Mouse (Mus musculus) forebrain, embryonic 14.5 days (tissue): ENCODE results near the gene Fyco1. TPM values are rescaled to one million over a fixed set of nuclear protein-coding genes. Genes with fewer than 3 reads are reported as not detected.

ENCODE experiments used
- ATAC-seq: fragments of 200-750 bp; cut with Nextera tagmentation; 2 replicates; pipeline ENCODE4 v1.8.0; 2017; ENCODE audit warnings: mild to moderate bottlenecking, moderate library complexity
- DNase-seq: peaks from one replicate; pipeline ENCODE4 v3.0.0-alpha.2; 2015; ENCODE audit warnings: low spot score
- H3K27ac ChIP-seq: fragments of 300-500 bp; sonication (generic); 2 replicates; pipeline ENCODE4 v1.5.1; 2014; ENCODE audit warnings: low read depth, mild to moderate bottlenecking, control low read depth, low read length, moderate library complexity
- H3K27me3 ChIP-seq: fragments of 300-500 bp; sonication (generic); replicated peaks from 2 replicates; pipeline ENCODE4 v1.6.1; 2014; ENCODE audit warnings: low read length, control low read depth, mixed read lengths; ENCODE audit not compliant: control insufficient read depth, insufficient read depth
- H3K36me3 ChIP-seq: fragments of 300-500 bp; sonication (generic); 2 replicates; pipeline ENCODE4 v1.6.1; 2014; ENCODE audit warnings: low read length, control low read depth; ENCODE audit not compliant: control insufficient read depth, insufficient read depth
- H3K4me1 ChIP-seq: fragments of 300-500 bp; sonication (generic); 2 replicates; pipeline ENCODE4 v1.6.1; 2014; ENCODE audit warnings: antibody characterized with exemption, low read length, control low read depth; ENCODE audit not compliant: control insufficient read depth, insufficient read depth
- H3K4me2 ChIP-seq: fragments of 300-500 bp; sonication (generic); 2 replicates; pipeline ENCODE4 v1.6.1; 2014; ENCODE audit warnings: mild to moderate bottlenecking, control low read depth, low read length
- H3K4me3 ChIP-seq: fragments of 300-500 bp; sonication (generic); 2 replicates; pipeline ENCODE4 v1.5.1; 2014; ENCODE audit warnings: low read depth, low read length, control low read depth
- H3K9ac ChIP-seq: fragments of 300-500 bp; sonication (generic); 2 replicates; pipeline ENCODE4 v1.6.1; 2014; ENCODE audit warnings: mild to moderate bottlenecking, low read length, control low read depth, moderate library complexity
- H3K9me3 ChIP-seq: fragments of 300-500 bp; sonication (generic); replicated peaks from 2 replicates; pipeline ENCODE4 v1.6.1; 2016; ENCODE audit warnings: low read length, control low read depth, mixed read lengths; ENCODE audit not compliant: control insufficient read depth
- WGBS: fragments of 180-500 bp; shearing (Covaris S2); extraction: QIAGEN DNeasy Blood & Tissue Kit; methylation state at CpG from one replicate; pipeline ENCODE4 v1.1.7; 2014; 5-methylcytosine and 5-hydroxymethylcytosine counted together
- polyA plus RNA-seq: library from polyadenylated mRNA; unstranded; fragments of >200 nt; fragmentation: Nextera tagmentation; extraction: Ambion mirVana; gene quantifications from 2 replicates; pipeline ENCODE4 v1.2.1, GENCODE M21; 2014

Gene Fyco1
- polyA plus RNA-seq, 1 experiment from 2014 or later, result 5.2 TPM

GRCm38 (mm10) chr9:123766996-123767395, 84.7 kb downstream of the Fyco1 start:
- Histone ChIP-seq H3K4me1 (no peaks in the 10 kb centered on the region), H3K4me2 (no peak overlapping the region), H3K27me3 (no peaks in the 10 kb centered on the region), H3K36me3 (no peaks in the 10 kb centered on the region), H3K4me3 (no peak overlapping the region), H3K27ac (no peak overlapping the region), H3K9ac (no peak overlapping the region), H3K9me3 (no peaks in the 10 kb centered on the region)
- DNase-seq (no peak), ATAC-seq (no peak)
- WGBS, result 91% methylated on average over 3 of the region's 3 CpGs

- no peak for ATAC-seq
Measured at GRCm38 (mm10) chr9:123763771-123764170, 87.9 kb downstream of the Fyco1 start.

DNA sequence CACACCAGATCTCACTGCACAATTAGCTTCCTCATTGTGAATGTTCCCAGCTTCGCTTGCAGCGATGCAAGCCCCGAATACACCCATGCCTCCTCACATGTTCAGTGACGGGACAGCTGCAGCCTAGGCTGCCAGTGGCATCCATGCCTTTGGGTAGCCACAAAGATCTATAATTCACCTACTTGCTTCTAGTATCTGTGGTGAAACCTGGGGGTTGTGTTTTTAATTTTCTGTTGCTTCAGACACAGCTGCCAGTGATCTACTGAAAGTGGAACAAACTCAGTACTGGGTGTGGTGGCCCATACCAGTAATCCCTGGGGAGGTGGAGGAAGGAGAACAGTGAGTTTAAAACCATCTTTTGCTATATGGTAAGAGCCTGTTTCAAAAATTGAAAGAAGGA, 88.8 kb downstream of the Fyco1 start:
- Histone ChIP-seq H3K4me2 (no peak overlapping the region), H3K4me3 (no peak overlapping the region), H3K9ac (no peak overlapping the region), H3K36me3 (no peaks in the 10 kb centered on the region), H3K4me1 (no peaks in the 10 kb centered on the region), H3K27ac (no peak overlapping the region), H3K27me3 (no peaks in the 10 kb centered on the region), H3K9me3 (no peaks in the 10 kb centered on the region)
- no peak for DNase-seq
- 94% methylated on average over 4 of the region's 4 CpGs for WGBS
- ATAC-seq, result no peak

More at GRCm38 (mm10) chr9:123763771-123764170, 87.9 kb downstream of the Fyco1 start:
- DNase-seq, result no peak
- no peaks in the 10 kb centered on the region for H3K4me1 ChIP-seq
- no peaks in the 10 kb centered on the region for H3K27me3 ChIP-seq
- H3K9me3 ChIP-seq, result no peaks in the 10 kb centered on the region
- H3K27ac ChIP-seq, result no peak overlapping the region
- H3K4me2 ChIP-seq, result no peak overlapping the region
- no peak overlapping the region for H3K9ac ChIP-seq
- no peaks in the 10 kb centered on the region for H3K36me3 ChIP-seq
- H3K4me3 ChIP-seq, result no peak overlapping the region
- 87% methylated on average over 3 of the region's 3 CpGs for WGBS

DNA sequence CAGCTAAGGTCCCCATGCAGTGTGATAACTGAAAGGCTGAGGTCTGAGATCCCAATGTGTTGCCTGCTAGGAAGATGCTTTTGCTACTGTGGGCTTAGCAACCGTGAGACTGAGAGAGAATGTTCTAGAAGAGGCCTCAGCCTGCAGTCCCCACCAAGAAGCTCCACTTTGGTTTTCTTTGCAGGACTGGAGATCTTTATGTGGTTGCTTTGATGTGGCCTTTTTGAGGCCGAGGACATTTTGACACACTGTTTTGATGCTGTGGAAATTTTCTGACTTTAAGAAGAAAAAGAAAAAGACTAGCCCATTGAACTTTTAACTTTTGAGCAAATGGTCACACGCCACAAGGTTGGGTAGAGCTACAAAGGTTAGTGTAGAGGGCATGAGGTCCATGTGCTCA, 90.9 kb downstream of the Fyco1 start:
- Histone ChIP-seq H3K4me3 (no peak overlapping the region), H3K4me2 (no peak overlapping the region), H3K36me3 (no peaks in the 10 kb centered on the region), H3K27ac (no peak overlapping the region), H3K4me1 (no peaks in the 10 kb centered on the region), H3K27me3 (no peaks in the 10 kb centered on the region), H3K9me3 (no peaks in the 10 kb centered on the region), H3K9ac (no peak overlapping the region)
- DNase-seq (no peak), ATAC-seq (no peak)
- 94% methylated on average over 3 of the region's 3 CpGs for WGBS

- Histone ChIP-seq H3K9me3 (no peaks in the 10 kb centered on the region), H3K9ac (no peak overlapping the region), H3K27me3 (no peaks in the 10 kb centered on the region), H3K27ac (no peak overlapping the region), H3K4me3 (no peak overlapping the region), H3K4me1 (no peaks in the 10 kb centered on the region), H3K4me2 (no peak overlapping the region), H3K36me3 (no peaks in the 10 kb centered on the region)
- ATAC-seq, result no peak
- 83% methylated on average over 4 of the region's 4 CpGs for WGBS
- no peak for DNase-seq
Measured at GRCm38 (mm10) chr9:123758645-123759044, 93.1 kb downstream of the Fyco1 start.

DNA sequence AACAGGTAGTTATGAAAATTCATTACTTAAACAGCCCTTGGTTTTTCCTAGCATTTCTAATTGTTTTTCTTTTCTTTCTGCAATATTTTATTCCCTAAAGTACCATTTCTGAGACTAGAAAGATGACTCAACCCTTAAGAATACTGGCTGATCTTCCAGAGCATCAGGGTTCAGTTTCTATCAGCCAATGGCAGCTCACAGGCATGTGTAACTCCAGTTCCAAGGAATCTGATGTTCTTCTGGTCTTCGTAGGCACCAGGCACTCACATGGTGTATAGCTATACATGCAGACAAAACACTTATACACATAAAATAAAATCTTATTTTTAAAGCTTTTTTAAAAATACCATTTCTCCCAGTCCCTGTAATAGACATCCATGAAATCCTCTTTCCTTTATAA, 93.5 kb downstream of the Fyco1 start:
- H3K9me3 ChIP-seq, result no peaks in the 10 kb centered on the region
- 82% methylated on average over 1 of the region's 1 CpGs for WGBS
- no peaks in the 10 kb centered on the region for H3K27me3 ChIP-seq
- ATAC-seq (no peak), DNase-seq (no peak)
- no peak overlapping the region for H3K4me2 ChIP-seq
- no peak overlapping the region for H3K27ac ChIP-seq
- no peaks in the 10 kb centered on the region for H3K36me3 ChIP-seq
- no peak overlapping the region for H3K4me3 ChIP-seq
- H3K9ac ChIP-seq, result no peak overlapping the region
- H3K4me1 ChIP-seq, result no peaks in the 10 kb centered on the region

DNA sequence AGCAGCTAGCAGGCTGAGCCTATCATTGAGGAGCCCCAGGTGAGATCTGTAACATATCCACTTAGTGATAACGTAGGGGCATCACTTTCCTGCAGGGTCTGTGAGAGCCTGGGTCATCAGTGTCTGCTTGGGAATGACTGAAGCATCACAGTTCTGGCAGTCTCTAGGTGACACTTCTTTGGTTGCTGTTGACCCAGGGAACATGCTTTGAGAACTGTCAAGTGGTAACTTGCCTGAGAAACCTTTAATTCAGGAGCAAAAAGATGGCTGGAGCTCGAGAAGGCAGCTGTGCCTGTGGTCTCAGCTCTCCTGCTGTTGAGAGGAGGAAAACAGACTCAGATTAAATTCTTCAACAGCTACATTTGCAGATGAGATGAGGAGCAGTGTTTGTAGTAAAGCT, 94.4 kb downstream of the Fyco1 start:
- H3K27ac ChIP-seq, result no peak overlapping the region
- 55% methylated on average over 2 of the region's 2 CpGs for WGBS

GRCm38 (mm10) chr9:123756752-123757151, 94.9 kb downstream of the Fyco1 start:
- Histone ChIP-seq H3K27ac (no peak overlapping the region), H3K4me3 (no peak overlapping the region), H3K27me3 (no peaks in the 10 kb centered on the region), H3K4me2 (no peak overlapping the region), H3K36me3 (no peaks in the 10 kb centered on the region), H3K9ac (no peak overlapping the region), H3K4me1 (no peaks in the 10 kb centered on the region), H3K9me3 (no peaks in the 10 kb centered on the region)
- no peak for ATAC-seq
- 84% methylated on average over 3 of the region's 3 CpGs for WGBS
- no peak for DNase-seq

More for the DNA sequence above, 94.4 kb downstream of the Fyco1 start:
- Histone ChIP-seq H3K4me2 (no peak overlapping the region), H3K36me3 (no peaks in the 10 kb centered on the region), H3K4me1 (no peaks in the 10 kb centered on the region), H3K27me3 (no peaks in the 10 kb centered on the region), H3K9ac (no peak overlapping the region), H3K9me3 (no peaks in the 10 kb centered on the region), H3K4me3 (no peak overlapping the region)
- no peak for DNase-seq
- ATAC-seq, result no peak

- 92% methylated on average over 4 of the region's 4 CpGs for WGBS
- H3K36me3 ChIP-seq, result no peaks in the 10 kb centered on the region
- ATAC-seq (no peak), DNase-seq (no peak)
- H3K4me2 ChIP-seq, result no peak overlapping the region
- no peaks in the 10 kb centered on the region for H3K9me3 ChIP-seq
- H3K4me3 ChIP-seq, result no peak overlapping the region
- no peaks in the 10 kb centered on the region for H3K4me1 ChIP-seq
- H3K27me3 ChIP-seq, result no peaks in the 10 kb centered on the region
- H3K9ac ChIP-seq, result no peak overlapping the region
- H3K27ac ChIP-seq, result no peak overlapping the region
Measured at GRCm38 (mm10) chr9:123754333-123754732, 97.4 kb downstream of the Fyco1 start.
